Mouse (Mus musculus) olfactory bulb, adult 2 months (tissue): Measurements from ENCODE around the gene Hmox1. TPM values are rescaled to one million over a fixed set of nuclear protein-coding genes. Genes with fewer than 3 reads are reported as not detected.

Experiments used
- H3K27ac ChIP-seq: fragments of 200-500 bp; 2 replicates; pipeline ENCODE4 v1.5.1; 2012; ENCODE audit warnings: low read depth, low read length; ENCODE audit not compliant: insufficient read depth
- H3K4me1 ChIP-seq: fragments of 200-500 bp; 2 replicates; pipeline ENCODE4 v1.6.1; 2012; ENCODE audit warnings: low read length; ENCODE audit not compliant: control insufficient read depth, insufficient read depth
- H3K4me3 ChIP-seq: fragments of 200-500 bp; 2 replicates; pipeline ENCODE4 v1.5.1; 2012; ENCODE audit warnings: mild to moderate bottlenecking, low read depth, low read length, moderate library complexity; ENCODE audit not compliant: insufficient read depth
- CTCF ChIP-seq: fragments of 200-500 bp; IDR thresholded peaks from 2 replicates; pipeline ENCODE4 v1.5.1; 2012; ENCODE audit warnings: low read depth, mild to moderate bottlenecking, low read length, moderate library complexity; ENCODE audit not compliant: insufficient read depth
- POLR2A ChIP-seq: fragments of 200-500 bp; IDR thresholded peaks from 2 replicates; pipeline ENCODE4 v1.6.1; 2012; ENCODE audit warnings: mild to moderate bottlenecking, low read depth, low read length, moderate library complexity; ENCODE audit not compliant: insufficient read depth
- WGBS: fragments of 180-500 bp; shearing (Covaris S2); methylation state at CpG from one replicate; pipeline ENCODE4 v1.1.7; 2018; 5-methylcytosine and 5-hydroxymethylcytosine counted together
- polyA plus RNA-seq: library from polyadenylated mRNA; stranded (reverse); fragments of >200 nt; gene quantifications from 2 replicates; pipeline ENCODE4 v1.2.4, GENCODE M21; 2012; ENCODE audit warnings: low replicate concordance; ENCODE audit not compliant: missing spikeins, insufficient read depth, insufficient read length

Hmox1 gene
- polyA plus RNA-seq, 1 experiment = not detected

DNA sequence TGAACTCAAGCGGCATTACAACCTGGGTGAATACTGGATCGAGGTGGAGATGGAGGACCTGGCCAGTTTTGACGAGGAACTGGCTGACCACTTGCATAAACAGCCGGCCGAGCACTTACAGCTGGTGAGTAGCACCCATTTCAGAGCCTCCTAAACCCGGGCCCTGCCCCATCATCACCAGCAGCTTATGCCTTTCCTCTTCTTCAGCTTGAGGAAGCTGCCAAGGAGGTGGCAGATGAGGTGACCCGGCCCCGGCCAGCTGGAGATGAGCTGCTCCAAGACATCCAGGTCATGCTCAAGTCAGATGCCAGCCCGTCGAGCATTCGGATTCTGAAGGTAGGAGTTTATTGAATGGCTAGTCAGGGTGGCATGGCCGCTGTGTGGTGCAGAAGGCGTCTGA lies 16.7 kb downstream of the Hmox1 start:
- peak overlapping the region; percentile 70 for H3K4me3 ChIP-seq
- 15% methylated on average over 13 of the region's 13 CpGs for WGBS
- no peak overlapping the region for H3K27ac ChIP-seq
- H3K4me1 ChIP-seq = peaks cover 8% of the 10 kb centered on the region
- no peak for TF ChIP-seq POLR2A
- no peak for TF ChIP-seq CTCF

DNA sequence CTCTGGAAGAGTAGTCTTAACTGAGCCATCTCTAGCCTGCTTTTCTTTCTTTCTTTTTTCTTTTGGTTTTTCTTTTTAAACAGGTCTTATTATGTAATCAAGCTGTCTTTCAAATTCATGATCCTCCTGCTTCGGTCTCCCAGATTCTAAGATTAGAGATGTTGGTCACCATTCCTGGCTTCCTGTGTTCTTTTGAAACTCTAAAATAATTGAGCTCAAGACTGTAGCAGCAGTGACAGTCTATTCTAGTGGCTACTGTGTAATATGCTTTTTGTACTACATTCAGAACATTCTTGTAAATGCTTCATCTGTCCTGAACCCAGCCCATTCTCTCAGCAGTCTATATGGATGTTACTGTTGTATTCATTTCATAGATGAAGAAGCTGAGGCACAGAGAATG lies 25.1 kb downstream of the Hmox1 start:
- TF ChIP-seq POLR2A = no peak
- Histone ChIP-seq H3K4me3 (no peak overlapping the region), H3K27ac (no peak overlapping the region), H3K4me1 (no peaks in the 10 kb centered on the region)
- WGBS = 89% methylated on average over 1 of the region's 1 CpGs

DNA sequence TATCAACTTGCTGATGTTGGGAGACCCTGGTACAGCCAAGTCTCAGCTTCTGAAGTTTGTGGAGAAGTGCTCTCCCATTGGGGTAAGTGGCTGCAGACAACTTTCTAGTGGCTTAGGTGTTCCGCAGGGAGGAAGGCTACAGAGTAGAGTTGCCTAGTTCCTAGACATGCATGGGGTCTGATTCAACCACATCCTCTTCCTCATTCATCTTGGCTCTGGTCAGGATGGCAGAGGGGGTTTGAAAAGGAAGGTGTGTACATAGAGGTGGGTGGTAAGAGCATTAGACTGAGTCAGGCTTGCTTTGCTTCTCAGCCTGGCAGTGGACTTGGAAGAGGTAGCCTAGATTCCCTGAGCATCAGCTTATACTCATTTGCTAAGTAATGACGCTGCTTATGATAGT lies 25.9 kb downstream of the Hmox1 start:
- 96% methylated on average over 2 of the region's 2 CpGs for WGBS
- Histone ChIP-seq H3K4me3 (no peak overlapping the region), H3K4me1 (no peaks in the 10 kb centered on the region), H3K27ac (no peak overlapping the region)
- TF ChIP-seq CTCF (no peak), POLR2A (no peak)

DNA sequence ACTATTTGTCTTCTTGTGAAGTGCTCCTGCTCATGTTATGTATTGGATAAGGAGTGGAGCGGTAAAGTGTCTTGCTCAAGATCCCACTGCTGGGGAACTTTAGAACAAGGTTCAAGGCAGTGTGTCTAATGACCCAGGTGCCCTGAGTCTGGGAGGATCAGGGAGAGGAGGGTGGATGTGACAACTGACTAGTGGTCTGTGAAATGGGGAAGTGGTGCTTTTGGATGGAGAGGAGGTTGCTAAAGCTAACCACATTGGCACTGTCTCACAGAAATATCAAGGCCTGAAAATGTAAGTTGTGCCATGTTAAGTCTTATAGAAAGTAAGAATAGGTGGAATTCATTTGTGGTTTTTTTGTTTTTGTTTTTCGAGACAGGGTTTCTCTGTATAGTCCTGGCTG lies 26.3 kb downstream of the Hmox1 start:
- 95% methylated on average over 2 of the region's 2 CpGs for WGBS
- Histone ChIP-seq H3K27ac (no peak overlapping the region), H3K4me1 (peaks cover 3% of the 10 kb centered on the region), H3K4me3 (no peak overlapping the region)
- TF ChIP-seq POLR2A (no peak), CTCF (no peak)

DNA sequence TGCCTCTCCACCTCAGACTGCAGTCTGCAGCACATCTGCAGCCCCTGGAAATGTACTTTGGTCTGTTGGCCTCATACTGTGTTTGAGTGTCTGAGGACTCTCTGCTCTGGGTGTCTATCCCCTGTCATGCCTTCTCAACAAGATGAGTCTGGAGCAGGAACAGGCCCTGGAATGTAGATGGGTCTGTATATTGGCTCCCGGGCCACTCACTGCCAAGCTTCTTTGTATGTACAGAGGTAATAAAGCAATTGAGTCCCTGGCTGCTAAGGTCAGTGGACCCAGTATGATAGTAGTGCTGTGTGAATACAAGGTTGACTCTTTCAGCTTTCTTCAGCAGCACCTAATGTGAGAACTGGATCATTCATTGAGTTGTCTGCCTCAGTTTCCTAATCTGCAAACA lies 34.0 kb downstream of the Hmox1 start:
- TF ChIP-seq POLR2A (no peak), CTCF (no peak)
- Histone ChIP-seq H3K27ac (no peak overlapping the region), H3K4me1 (peaks cover 4% of the 10 kb centered on the region), H3K4me3 (no peak overlapping the region)
- WGBS = 92% methylated on average over 1 of the region's 1 CpGs

DNA sequence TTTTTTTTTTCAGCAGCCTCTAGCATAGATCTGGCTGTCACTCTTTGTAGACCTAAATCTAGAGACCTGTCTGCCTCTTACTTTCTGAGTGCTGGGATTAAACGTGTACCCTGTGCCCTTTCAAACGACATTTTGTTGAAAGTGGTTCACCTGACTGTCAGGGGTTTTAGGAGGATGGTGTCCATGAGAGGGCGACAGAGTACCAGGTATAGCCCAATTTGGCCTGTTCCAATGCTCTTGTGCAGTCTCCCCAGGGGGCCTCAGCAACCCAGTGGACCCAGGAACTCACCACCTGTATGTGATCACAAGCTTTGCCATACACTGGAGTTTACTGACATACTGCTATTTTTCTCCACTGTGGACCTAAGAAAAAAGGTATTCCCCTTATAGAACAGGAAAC lies 39.1 kb downstream of the Hmox1 start:
- Histone ChIP-seq H3K27ac (no peak overlapping the region), H3K4me3 (no peak overlapping the region), H3K4me1 (peaks cover 9% of the 10 kb centered on the region)
- TF ChIP-seq POLR2A (no peak), CTCF (peak; percentile 42; the same call in 1 of the 2 replicates)
- 29% methylated on average over 3 of the region's 3 CpGs for WGBS

DNA sequence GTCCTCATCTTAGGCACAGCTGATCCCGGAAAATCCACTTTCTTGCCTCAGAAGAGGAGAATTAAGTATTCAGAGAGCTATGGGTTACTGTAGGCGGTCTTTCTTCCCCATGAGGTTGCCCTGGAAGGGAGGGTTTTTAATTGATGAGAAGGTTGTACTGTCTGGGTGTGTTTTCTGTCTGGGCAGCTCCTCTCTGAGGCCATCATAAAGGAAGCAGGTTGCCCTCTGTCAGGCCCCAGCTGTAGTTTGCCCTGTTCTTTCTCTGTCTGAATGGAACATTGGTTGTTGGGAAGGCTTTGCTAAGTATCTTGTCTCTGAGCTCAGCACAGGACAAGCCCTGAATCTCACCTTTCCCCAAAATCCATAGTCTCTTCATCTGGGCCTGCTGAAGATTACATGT lies 40.0 kb downstream of the Hmox1 start:
- no peak overlapping the region for H3K4me3 ChIP-seq
- no peak overlapping the region for H3K27ac ChIP-seq
- H3K4me1 ChIP-seq = peaks cover 15% of the 10 kb centered on the region
- TF ChIP-seq POLR2A (no peak), CTCF (no peak)
- 96% methylated on average over 2 of the region's 2 CpGs for WGBS

DNA sequence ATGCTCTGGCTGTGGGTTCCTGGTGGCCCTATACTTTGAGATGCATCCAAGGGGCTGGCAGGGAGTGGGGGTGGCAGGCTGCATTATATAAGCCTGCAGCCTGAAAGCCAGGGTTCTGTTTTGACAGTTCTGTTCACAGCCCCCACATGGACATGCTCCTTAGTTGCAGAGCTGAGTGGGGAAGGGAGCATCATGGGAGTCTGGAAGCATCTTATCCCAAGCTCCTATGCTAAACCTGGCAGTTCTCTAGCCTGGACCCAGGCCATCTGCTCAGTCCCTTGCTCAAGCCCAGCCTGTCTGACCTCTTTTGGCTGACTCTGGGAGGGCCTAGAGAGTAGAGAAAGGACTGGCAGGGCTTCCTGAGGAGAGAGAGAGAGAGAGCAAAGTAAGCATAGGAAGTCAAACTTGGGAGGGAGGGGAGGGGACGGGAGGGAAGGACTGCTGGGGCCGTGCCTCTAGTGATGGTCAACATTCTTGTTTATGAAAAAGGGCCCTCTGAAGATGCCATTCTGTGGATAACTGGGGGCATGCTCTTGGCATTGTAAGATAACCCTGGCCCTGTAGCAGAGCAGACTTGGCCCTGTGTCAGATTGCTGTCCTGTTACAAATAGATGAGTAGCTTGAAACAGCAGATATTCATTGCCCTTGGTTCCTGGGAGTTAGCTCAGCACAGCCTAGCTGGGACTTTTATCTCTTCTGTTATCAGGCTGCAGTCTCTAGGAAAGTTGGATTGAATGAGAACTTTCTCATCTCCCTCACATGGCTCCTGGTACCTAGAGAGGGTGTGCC lies 41.4 kb downstream of the Hmox1 start:
- H3K4me3 ChIP-seq = no peak overlapping the region
- no peak overlapping the region for H3K27ac ChIP-seq
- 54% methylated on average over 2 of the region's 2 CpGs for WGBS

DNA sequence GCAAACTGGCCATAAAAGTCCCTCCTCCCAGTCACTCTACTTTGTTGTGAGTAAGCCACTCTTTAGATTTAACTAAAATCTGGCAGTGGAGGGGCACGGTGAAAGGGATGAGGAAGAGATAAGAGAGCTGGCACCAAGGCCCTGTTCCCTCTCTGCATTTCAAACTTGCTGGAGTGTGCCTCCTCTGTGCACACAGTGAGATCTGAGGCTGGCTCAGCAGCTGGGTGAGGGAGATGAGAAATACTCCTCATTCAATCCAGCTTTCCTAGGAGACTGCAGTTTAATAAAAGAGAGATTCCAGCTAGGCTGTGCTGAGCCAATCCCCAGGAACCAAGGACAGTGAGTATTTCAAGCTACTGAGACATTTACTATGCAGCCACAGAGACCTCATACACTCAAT lies 42.3 kb downstream of the Hmox1 start:
- Histone ChIP-seq H3K4me3 (no peak overlapping the region), H3K4me1 (peaks cover 15% of the 10 kb centered on the region), H3K27ac (no peak overlapping the region)
- TF ChIP-seq POLR2A (no peak), CTCF (no peak)
- WGBS = 42% methylated on average over 1 of the region's 1 CpGs

More for the DNA sequence above, 41.4 kb downstream of the Hmox1 start:
- TF ChIP-seq CTCF = no peak
- no peak for TF ChIP-seq POLR2A
- peaks cover 15% of the 10 kb centered on the region for H3K4me1 ChIP-seq
